Mouse (Mus musculus): ENCODE measurements at regions not wholly inside any gene's neighbourhood (a gene's known extent, or its start where the extent isn't known, plus 50 kb on each side); places are given as distances from the start of the nearest gene placed in this dataset.

DNA sequence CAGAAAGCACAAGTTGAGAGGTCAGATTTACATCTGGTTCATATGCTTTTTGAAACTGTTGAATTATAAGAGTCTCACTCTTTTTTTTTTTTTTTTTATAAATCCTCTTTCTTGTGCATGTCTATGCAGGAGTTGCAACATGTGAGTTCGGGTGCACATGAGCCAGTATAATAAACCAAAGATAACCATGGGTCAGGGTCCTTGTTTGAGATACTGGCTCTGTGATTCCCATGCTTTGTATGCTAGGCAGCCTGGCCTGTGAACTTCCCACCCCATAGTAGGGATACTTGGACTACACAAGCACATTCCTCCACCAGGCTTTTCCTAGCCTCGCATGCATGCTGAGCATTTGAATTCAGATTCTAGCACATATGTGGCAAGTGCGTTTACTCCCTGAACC is 93.4 kb upstream of the Tenm3 start:
- WGBS: 87% methylated on average over 3 of the region's 3 CpGs

DNA sequence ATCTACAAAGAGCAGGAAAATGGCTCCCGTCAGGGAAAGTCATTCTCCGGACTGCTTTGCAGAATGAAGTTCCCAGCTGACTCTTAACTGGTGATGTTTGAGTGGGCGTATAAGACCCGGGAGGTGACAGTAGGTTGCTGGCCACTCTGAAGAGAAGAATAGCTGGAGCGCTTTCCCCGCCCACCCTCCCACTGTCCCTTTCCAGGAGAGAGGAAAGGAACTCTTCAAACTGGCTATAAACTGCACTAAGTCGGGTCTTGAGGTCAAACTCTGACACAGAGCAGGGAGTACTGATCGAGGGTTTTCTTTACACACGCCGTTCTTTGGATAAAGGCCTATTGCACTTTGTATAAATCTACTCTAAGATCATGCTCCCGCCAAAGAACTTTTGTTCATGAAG is 83.4 kb upstream of the Tenm3 start:
- Histone ChIP-seq H3K27ac (no peak overlapping the region), H3K4me1 (replicated peaks) (no peaks in the 10 kb centered on the region), H3K4me3 (no peak overlapping the region), H3K27me3 (ENCODE audit: insufficient read depth, poor library complexity, severe bottlenecking) (no peaks in the 10 kb centered on the region), H3K9me3 (no peaks in the 10 kb centered on the region), H3K36me3 (no peaks in the 10 kb centered on the region)
- no peak for DNase-seq (ENCODE audit: low spot score)
- 73% methylated on average over 11 of the region's 11 CpGs for WGBS

More for the DNA sequence above, 93.4 kb upstream of the Tenm3 start:
- H3K4me3 ChIP-seq: no peak overlapping the region
- no peaks in the 10 kb centered on the region for H3K4me1 ChIP-seq (replicated peaks)
- no peaks in the 10 kb centered on the region for H3K36me3 ChIP-seq
- no peak overlapping the region for H3K27ac ChIP-seq
- no peaks in the 10 kb centered on the region for H3K27me3 ChIP-seq (ENCODE audit: insufficient read depth, poor library complexity, severe bottlenecking)
- DNase-seq (ENCODE audit: low spot score): no peak
- no peaks in the 10 kb centered on the region for H3K9me3 ChIP-seq

DNA sequence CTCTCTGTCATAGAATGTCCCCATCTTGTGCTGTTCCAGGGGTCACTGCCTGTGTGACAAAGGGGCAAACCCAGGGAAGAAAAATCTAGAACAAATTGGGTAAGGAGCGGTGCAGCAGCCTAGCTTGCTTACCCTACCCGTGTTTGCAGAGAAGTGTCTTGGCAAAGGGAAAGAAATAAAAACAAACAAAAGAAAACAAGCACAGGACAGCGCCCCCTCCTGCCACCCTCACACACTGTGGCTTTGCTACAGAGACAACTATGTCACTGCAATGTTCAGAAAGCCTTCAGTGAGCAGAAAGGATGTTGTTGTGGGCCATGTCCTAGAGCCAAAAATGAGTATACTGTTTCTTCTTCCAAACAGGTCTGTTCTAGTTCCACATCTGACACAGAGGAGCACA is 71.5 kb upstream of the Tenm3 start:
- 68% methylated on average over 3 of the region's 3 CpGs for WGBS

DNA sequence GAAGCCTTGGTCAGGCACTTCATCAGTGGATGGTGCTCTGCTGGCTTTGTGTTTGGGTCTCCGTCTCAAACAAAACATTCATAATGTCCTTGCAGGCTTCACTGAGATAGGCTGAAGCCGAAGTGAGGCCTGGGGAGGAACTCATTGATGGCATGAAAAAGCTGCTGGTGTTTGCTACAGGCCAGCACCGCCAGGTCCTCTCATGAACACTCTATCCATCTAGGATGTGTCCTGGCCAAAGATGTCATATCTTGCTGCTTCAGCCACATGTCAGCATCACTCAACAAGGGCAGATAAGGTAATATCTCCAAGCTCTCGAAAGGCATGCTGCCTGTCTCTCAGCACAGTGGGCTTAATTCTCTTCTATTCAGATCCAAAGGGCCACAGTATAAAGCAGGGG is 69.1 kb upstream of the Tenm3 start:
- no peaks in the 10 kb centered on the region for H3K4me1 ChIP-seq (replicated peaks)
- DNase-seq (ENCODE audit: low spot score): no peak
- WGBS: 84% methylated on average over 4 of the region's 4 CpGs
- H3K4me3 ChIP-seq: no peak overlapping the region
- no peaks in the 10 kb centered on the region for H3K9me3 ChIP-seq
- no peak overlapping the region for H3K27ac ChIP-seq
- H3K36me3 ChIP-seq: no peaks in the 10 kb centered on the region
- H3K27me3 ChIP-seq (ENCODE audit: insufficient read depth, poor library complexity, severe bottlenecking): no peaks in the 10 kb centered on the region

More for the DNA sequence above, 71.5 kb upstream of the Tenm3 start:
- no peaks in the 10 kb centered on the region for H3K36me3 ChIP-seq
- no peaks in the 10 kb centered on the region for H3K4me1 ChIP-seq (replicated peaks)
- H3K27me3 ChIP-seq (ENCODE audit: insufficient read depth, poor library complexity, severe bottlenecking): no peaks in the 10 kb centered on the region
- no peaks in the 10 kb centered on the region for H3K9me3 ChIP-seq
- H3K27ac ChIP-seq: no peak overlapping the region
- no peak for DNase-seq (ENCODE audit: low spot score)
- no peak overlapping the region for H3K4me3 ChIP-seq

DNA sequence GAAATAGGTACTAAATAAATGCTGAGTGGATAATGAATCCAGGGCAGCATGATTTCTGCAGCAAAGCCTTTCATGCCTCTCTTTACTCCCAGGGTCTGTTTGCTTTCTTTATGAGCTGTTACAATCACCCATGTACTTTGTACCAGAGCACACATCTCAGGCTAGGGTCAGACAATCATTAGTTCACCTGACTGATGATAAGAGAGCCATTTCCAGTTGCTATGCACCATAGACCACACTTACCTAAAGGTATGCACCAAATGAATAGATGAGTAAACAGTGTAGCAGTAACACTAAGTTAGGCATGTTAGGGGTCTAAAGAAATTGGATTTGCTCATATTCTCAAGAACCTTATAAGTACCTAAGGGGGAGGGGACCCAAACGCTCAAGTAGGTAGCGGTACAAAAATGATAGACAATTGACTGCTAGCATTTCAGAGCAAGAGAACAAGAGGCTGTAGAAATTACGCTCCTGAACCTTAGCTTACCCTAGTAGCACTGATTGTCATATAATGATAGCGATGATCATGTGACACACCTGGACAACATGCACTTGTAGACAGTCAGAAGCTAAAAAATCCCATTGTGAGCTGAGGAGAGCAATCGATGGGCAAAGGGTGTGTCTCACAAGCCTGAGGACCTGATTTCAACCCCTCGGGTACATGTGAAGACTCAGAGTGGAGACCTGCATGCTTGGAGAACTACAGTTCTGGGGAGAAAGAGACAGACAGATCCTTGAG is 58.1 kb upstream of the Tenm3 start:
- WGBS: 92% methylated on average over 6 of the region's 6 CpGs
- H3K27ac ChIP-seq: no peak overlapping the region
- H3K9me3 ChIP-seq: no peaks in the 10 kb centered on the region
- H3K27me3 ChIP-seq (ENCODE audit: insufficient read depth, poor library complexity, severe bottlenecking): no peaks in the 10 kb centered on the region
- no peak overlapping the region for H3K4me3 ChIP-seq
- H3K36me3 ChIP-seq: no peaks in the 10 kb centered on the region
- DNase-seq (ENCODE audit: low spot score): no peak
- no peaks in the 10 kb centered on the region; the same call in 1 of the 2 replicates for H3K4me1 ChIP-seq (replicated peaks)

- WGBS: 91% methylated on average over 2 of the region's 2 CpGs
- H3K27me3 ChIP-seq (ENCODE audit: insufficient read depth, poor library complexity, severe bottlenecking): 0 out of 2 replicates have a peak, but pooled peaks cover 4% of the 10 kb centered on the region
- no peak overlapping the region for H3K4me3 ChIP-seq
- no peaks in the 10 kb centered on the region for H3K9me3 ChIP-seq
- H3K27ac ChIP-seq: no peak overlapping the region
- no peak for DNase-seq (ENCODE audit: low spot score)
- peaks cover 12% of the 10 kb centered on the region for H3K4me1 ChIP-seq (replicated peaks)
- H3K36me3 ChIP-seq: no peaks in the 10 kb centered on the region
These were observed 52.9 kb upstream of the Tenm3 start for GRCm38 (mm10) chr8:48896687-48897086.

DNA sequence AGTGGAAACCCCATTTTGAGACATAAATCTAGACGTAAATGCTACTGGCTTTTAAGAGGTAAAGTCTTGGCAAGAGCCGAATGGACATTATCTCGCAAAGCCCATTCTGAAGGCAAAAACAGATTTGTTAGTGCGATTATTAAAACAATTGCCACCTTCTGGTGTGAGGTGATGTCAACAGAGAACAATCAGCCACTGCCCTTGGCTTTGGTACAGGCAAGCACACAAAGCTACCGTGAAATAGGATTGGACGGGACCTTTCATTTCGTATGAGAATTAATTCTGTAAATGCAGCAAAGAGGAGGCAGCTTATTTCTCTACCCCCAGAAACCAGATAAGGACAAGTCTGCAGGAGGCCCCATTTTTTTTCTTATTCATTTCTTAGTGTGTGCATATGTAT is 52.5 kb upstream of the Tenm3 start:
- peaks cover 12% of the 10 kb centered on the region for H3K4me1 ChIP-seq (replicated peaks)
- no peak for DNase-seq (ENCODE audit: low spot score)
- WGBS: 65% methylated on average over 7 of the region's 7 CpGs
- H3K9me3 ChIP-seq: no peaks in the 10 kb centered on the region
- no peaks in the 10 kb centered on the region for H3K36me3 ChIP-seq
- no peak overlapping the region for H3K4me3 ChIP-seq
- no peak overlapping the region for H3K27ac ChIP-seq
- H3K27me3 ChIP-seq (ENCODE audit: insufficient read depth, poor library complexity, severe bottlenecking): 0 out of 2 replicates have a peak, but pooled peaks cover 4% of the 10 kb centered on the region

DNA sequence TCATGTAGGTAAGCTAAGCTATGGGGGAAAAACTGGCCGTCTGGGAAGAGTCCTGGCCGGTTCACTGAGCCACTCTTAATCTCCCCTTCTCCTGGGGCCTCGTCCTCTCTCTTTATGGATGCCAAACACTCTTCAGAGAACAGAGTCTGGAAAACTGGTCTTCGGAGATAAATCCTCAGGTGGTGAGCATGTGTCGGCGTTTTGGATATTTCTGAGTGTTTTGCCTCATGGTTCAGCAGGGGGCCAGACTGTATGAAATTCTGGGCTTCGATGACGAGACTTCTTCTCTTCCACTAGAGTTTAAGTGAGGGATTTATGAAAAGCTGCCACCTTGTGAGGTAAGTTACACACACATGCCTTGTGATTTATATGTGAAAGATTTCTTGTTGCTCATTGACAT is 51.8 kb upstream of the Tenm3 start:
- 65% methylated on average over 8 of the region's 8 CpGs for WGBS
- Histone ChIP-seq H3K27ac (no peak overlapping the region), H3K27me3 (ENCODE audit: insufficient read depth, poor library complexity, severe bottlenecking) (0 out of 2 replicates have a peak, but pooled peaks cover 4% of the 10 kb centered on the region), H3K36me3 (no peaks in the 10 kb centered on the region), H3K4me3 (no peak overlapping the region), H3K4me1 (replicated peaks) (peaks cover 12% of the 10 kb centered on the region), H3K9me3 (no peaks in the 10 kb centered on the region)
- no peak for DNase-seq (ENCODE audit: low spot score)

All from hindbrain, embryonic 10.5 days (tissue).